Mouse (Mus musculus) MEL (cell line): ENCODE results near the gene Ndn. TPM values are rescaled to one million over a fixed set of nuclear protein-coding genes. Genes with fewer than 3 reads are reported as not detected.

ENCODE experiments used
- DNase-seq: peaks from one replicate; pipeline ENCODE4 v3.0.0; 2011; ENCODE audit warnings: low read depth, low spot score
- H3K27ac ChIP-seq: 2 replicates; pipeline ENCODE4 v1.5.1; 2012; ENCODE audit warnings: low read depth, mild to moderate bottlenecking, control low read depth, low read length, moderate library complexity; ENCODE audit not compliant: control insufficient read depth
- H3K27me3 ChIP-seq, 2 experiments: fragments of 150-350 bp in 1 of 2; sonication (generic) in 1 of 2; 2 replicates each; pipeline ENCODE4 v1.6.1; 2012; ENCODE audit warnings: low read length in 2 of 2, mild to moderate bottlenecking in 2 of 2, improper control_type of control experiment in 1 of 2, moderate library complexity in 1 of 2; ENCODE audit not compliant: insufficient read depth in 2 of 2, control insufficient read depth in 1 of 2
- H3K36me3 ChIP-seq, 2 experiments: 2 replicates each; pipeline ENCODE4 v1.6.1; 2012 to 2014; ENCODE audit warnings: low read length in 2 of 2, improper control_type of control experiment in 1 of 2, inconsistent platforms in 1 of 2, mild to moderate bottlenecking in 1 of 2; ENCODE audit not compliant: insufficient read depth in 2 of 2, control insufficient read depth in 1 of 2
- H3K4me1 ChIP-seq, 2 experiments: fragments of 150-350 bp in 1 of 2; sonication (generic) in 1 of 2; 2 replicates each; pipeline ENCODE4 v1.6.1; 2012; ENCODE audit warnings: low read length in 2 of 2, improper control_type of control experiment in 1 of 2, mild to moderate bottlenecking in 1 of 2; ENCODE audit not compliant: insufficient read depth in 2 of 2, control insufficient read depth in 1 of 2
- H3K4me3 ChIP-seq, 2 experiments: fragments of 150-350 bp in 1 of 2; sonication (generic) in 1 of 2; 2 replicates each; pipeline ENCODE4 v1.5.1; 2012; ENCODE audit warnings: low read depth in 2 of 2, low read length in 2 of 2, mild to moderate bottlenecking in 2 of 2, moderate library complexity in 2 of 2, control low read depth in 1 of 2, improper control_type of control experiment in 1 of 2; ENCODE audit not compliant: control insufficient read depth in 1 of 2, insufficient read depth in 1 of 2
- H3K79me2 ChIP-seq: 2 replicates; pipeline ENCODE4 v1.6.1; 2012; ENCODE audit warnings: mild to moderate bottlenecking, low read length, moderate library complexity; ENCODE audit not compliant: control insufficient read depth, poor library complexity, insufficient read depth
- H3K9ac ChIP-seq: 2 replicates; pipeline ENCODE4 v1.6.1; 2012; ENCODE audit warnings: low read depth, mild to moderate bottlenecking, control low read depth, low read length, moderate library complexity; ENCODE audit not compliant: control insufficient read depth, poor library complexity, severe bottlenecking
- H3K9me3 ChIP-seq: fragments of 150-350 bp; sonication (generic); replicated peaks from 2 replicates; pipeline ENCODE4 v1.6.1; 2012; ENCODE audit warnings: mild to moderate bottlenecking, low read length, improper control_type of control experiment, moderate library complexity; ENCODE audit not compliant: insufficient read depth
- BHLHE40 ChIP-seq: IDR thresholded peaks from 2 replicates; pipeline ENCODE4 v1.6.1; 2012; ENCODE audit warnings: low read depth, mild to moderate bottlenecking, inconsistent platforms, low read length, improper control_type of control experiment, borderline replicate concordance
- CHD1 ChIP-seq: IDR thresholded peaks from 2 replicates; pipeline ENCODE4 v1.6.1; 2012; ENCODE audit warnings: low read depth, mild to moderate bottlenecking, inconsistent platforms, low read length, improper control_type of control experiment
- CHD2 ChIP-seq: IDR thresholded peaks from 2 replicates; pipeline ENCODE4 v1.6.1; 2011; ENCODE audit warnings: low read length, improper control_type of control experiment
- CTCF ChIP-seq, 3 experiments: IDR thresholded peaks in 2 of 3; conservative IDR thresholded peaks in 1 of 3; 2 replicates each; pipeline ENCODE4 v1.5.1; 2011 to 2012; ENCODE audit warnings: low read length in 3 of 3, low read depth in 2 of 3, mild to moderate bottlenecking in 2 of 3, improper control_type of control experiment in 1 of 3, inconsistent platforms in 1 of 3, mixed read lengths in 1 of 3, moderate library complexity in 1 of 3; ENCODE audit not compliant: control insufficient read depth in 1 of 3, insufficient read depth in 1 of 3, poor library complexity in 1 of 3, severe bottlenecking in 1 of 3
- E2F4 ChIP-seq: IDR thresholded peaks from 2 replicates; pipeline ENCODE4 v1.6.1; 2011; ENCODE audit warnings: low read depth, low read length, improper control_type of control experiment, borderline replicate concordance
- ELF1 ChIP-seq: IDR thresholded peaks from 2 replicates; pipeline ENCODE4 v1.6.1; 2014; ENCODE audit warnings: low read depth, mild to moderate bottlenecking, inconsistent platforms, low read length, improper control_type of control experiment, moderate library complexity
- EP300 ChIP-seq, 2 experiments: IDR thresholded peaks; 2 replicates each; pipeline ENCODE4 v1.6.1; 2011; ENCODE audit warnings: improper control_type of control experiment in 2 of 2, low read length in 2 of 2, low read depth in 1 of 2, mild to moderate bottlenecking in 1 of 2
- GABPA ChIP-seq: IDR thresholded peaks from 2 replicates; pipeline ENCODE4 v1.6.1; 2012; ENCODE audit warnings: low read depth, mild to moderate bottlenecking, inconsistent platforms, low read length, improper control_type of control experiment, moderate library complexity
- GATA1 ChIP-seq: IDR thresholded peaks from 2 replicates; pipeline ENCODE4 v1.6.1; 2011; ENCODE audit warnings: low read depth, low read length, improper control_type of control experiment
- HCFC1 ChIP-seq: IDR thresholded peaks from 2 replicates; pipeline ENCODE4 v1.6.1; 2012; ENCODE audit warnings: low read depth, mild to moderate bottlenecking, inconsistent platforms, low read length, improper control_type of control experiment, moderate library complexity
- MAFK ChIP-seq: IDR thresholded peaks from 2 replicates; pipeline ENCODE4 v1.6.1; 2011; ENCODE audit warnings: low read depth, mild to moderate bottlenecking, low read length, improper control_type of control experiment, borderline replicate concordance
- MAZ ChIP-seq: IDR thresholded peaks from 2 replicates; pipeline ENCODE4 v1.6.1; 2012; ENCODE audit warnings: low read depth, mild to moderate bottlenecking, inconsistent platforms, low read length, improper control_type of control experiment
- MYC ChIP-seq: IDR thresholded peaks from 2 replicates; pipeline ENCODE4 v1.6.1; 2011; ENCODE audit warnings: low read depth, mild to moderate bottlenecking, low read length, improper control_type of control experiment, moderate library complexity
- NRF1 ChIP-seq: IDR thresholded peaks from 2 replicates; pipeline ENCODE4 v1.6.1; 2014; ENCODE audit warnings: low read depth, mild to moderate bottlenecking, inconsistent platforms, low read length, improper control_type of control experiment, moderate library complexity; ENCODE audit not compliant: poor library complexity, insufficient read depth, severe bottlenecking
- RAD21 ChIP-seq: IDR thresholded peaks from 2 replicates; pipeline ENCODE4 v1.6.1; 2011; ENCODE audit warnings: mild to moderate bottlenecking, low read depth, low read length, improper control_type of control experiment
- SIN3A ChIP-seq: IDR thresholded peaks from 2 replicates; pipeline ENCODE4 v1.6.1; 2012; ENCODE audit warnings: low read length, improper control_type of control experiment, inconsistent platforms
- SMC3 ChIP-seq: IDR thresholded peaks from 2 replicates; pipeline ENCODE4 v1.6.1; 2011; ENCODE audit warnings: low read depth, low read length, improper control_type of control experiment
- TAL1 ChIP-seq: IDR thresholded peaks from 2 replicates; pipeline ENCODE4 v1.6.1; 2012; ENCODE audit warnings: mild to moderate bottlenecking, inconsistent platforms, low read length, moderate library complexity, mixed read lengths
- TBP ChIP-seq: IDR thresholded peaks from 2 replicates; pipeline ENCODE4 v1.8.0; 2011; ENCODE audit warnings: low read depth, low read length, improper control_type of control experiment
- TCF12 ChIP-seq: IDR thresholded peaks from 2 replicates; pipeline ENCODE4 v1.6.1; 2014; ENCODE audit warnings: low read depth, mild to moderate bottlenecking, inconsistent platforms, low read length, improper control_type of control experiment, moderate library complexity
- ZKSCAN1 ChIP-seq: IDR thresholded peaks from 2 replicates; pipeline ENCODE4 v1.6.1; 2012; ENCODE audit warnings: low read depth, mild to moderate bottlenecking, inconsistent platforms, low read length, improper control_type of control experiment, moderate library complexity
- ZMIZ1 ChIP-seq: IDR thresholded peaks from 2 replicates; pipeline ENCODE4 v1.6.1; 2012; ENCODE audit warnings: low read depth, mild to moderate bottlenecking, inconsistent platforms, low read length, improper control_type of control experiment, moderate library complexity
- ZNF384 ChIP-seq: IDR thresholded peaks from 2 replicates; pipeline ENCODE4 v1.6.1; 2012; ENCODE audit warnings: low read depth, mild to moderate bottlenecking, inconsistent platforms, low read length, improper control_type of control experiment
- polyA plus RNA-seq, 2 experiments: library from polyadenylated mRNA; stranded (reverse) in 1 of 2; unstranded in 1 of 2; fragments of >175 nt in 1 of 2; fragments of >200 nt in 1 of 2; gene quantifications; 2 replicates each; pipeline versions ENCODE4 v1.2.1 to v1.2.4; 2012; ENCODE audit warnings: low replicate concordance in 2 of 2, low read depth in 1 of 2; ENCODE audit not compliant: insufficient read length in 2 of 2, insufficient read depth in 1 of 2, missing spikeins in 1 of 2
- total RNA-seq: library from RNA; depleted of rRNA; stranded (reverse); fragments of 300-350 nt; gene quantifications from 2 replicates; pipeline ENCODE4 v1.2.3, GENCODE M21; 2012

Gene Ndn
- total and polyA plus RNA-seq, 3 experiments = not detected

- TF ChIP-seq EP300 (IDR thresholded peaks at IDR 0.05; ENCODE audit: low read depth in 1 of 2, low read length in 2 of 2) (no peak), ZKSCAN1 (no peak), HCFC1 (no peak), TCF12 (no peak), ELF1 (no peak), GATA1 (no peak)
- no peak for DNase-seq
- no peaks in the 10 kb centered on the region for H3K27me3 ChIP-seq
- no peaks in the 10 kb centered on the region for H3K79me2 ChIP-seq
- H3K4me1 ChIP-seq = no peaks in the 10 kb centered on the region
- no peak overlapping the region for H3K4me3 ChIP-seq
- H3K9ac ChIP-seq = no peak overlapping the region
- no peaks in the 10 kb centered on the region for H3K9me3 ChIP-seq
- no peaks in the 10 kb centered on the region for H3K36me3 ChIP-seq
- no peak overlapping the region for H3K27ac ChIP-seq
These were observed 958 bp upstream of the Ndn start for GRCm38 (mm10) chr7:62345411-62345810.

- Histone ChIP-seq H3K9me3 (no peaks in the 10 kb centered on the region), H3K27ac (no peak overlapping the region), H3K79me2 (no peaks in the 10 kb centered on the region), H3K36me3 (no peaks in the 10 kb centered on the region), H3K4me3 (no peak overlapping the region), H3K4me1 (no peaks in the 10 kb centered on the region), H3K9ac (no peak overlapping the region), H3K27me3 (no peaks in the 10 kb centered on the region)
- no peak for TF ChIP-seq BHLHE40
- no peak for TF ChIP-seq CTCF (IDR thresholded peaks at IDR 0.05 in 2 of 3, conservative IDR thresholded peaks at IDR 0.05 in 1 of 3; ENCODE audit: control insufficient read depth in 1 of 3, insufficient read depth in 1 of 3, low read depth in 2 of 3, low read length in 3 of 3, poor library complexity in 1 of 3, severe bottlenecking in 1 of 3)
- no peak for TF ChIP-seq SMC3
- no peak for TF ChIP-seq CHD1
- no peak for TF ChIP-seq GATA1
- TF ChIP-seq ZNF384 = no peak
- no peak for TF ChIP-seq MAZ
- no peak for TF ChIP-seq RAD21
- TF ChIP-seq MAFK = no peak
- no peak for TF ChIP-seq SIN3A
- TF ChIP-seq TBP = no peak
- no peak for TF ChIP-seq CHD2
- no peak for TF ChIP-seq ZMIZ1
- TF ChIP-seq MYC = no peak
- TF ChIP-seq GABPA = no peak
- TF ChIP-seq TAL1 = no peak
- no peak for TF ChIP-seq EP300 (IDR thresholded peaks at IDR 0.05; ENCODE audit: low read depth in 1 of 2, low read length in 2 of 2)
- no peak for TF ChIP-seq E2F4
- no peak for TF ChIP-seq NRF1
- no peak for DNase-seq
These were observed 1.9 kb downstream of the Ndn start for GRCm38 (mm10) chr7:62348106-62348803.
